Mouse (Mus musculus): ENCODE data around the gene Nab2. TPM values are rescaled to one million over a fixed set of nuclear protein-coding genes. Genes with fewer than 3 reads are reported as not detected.

The Nab2 gene
- polyA plus RNA-seq, 1 experiment from 2014 or later: 4.2 TPM

DNA sequence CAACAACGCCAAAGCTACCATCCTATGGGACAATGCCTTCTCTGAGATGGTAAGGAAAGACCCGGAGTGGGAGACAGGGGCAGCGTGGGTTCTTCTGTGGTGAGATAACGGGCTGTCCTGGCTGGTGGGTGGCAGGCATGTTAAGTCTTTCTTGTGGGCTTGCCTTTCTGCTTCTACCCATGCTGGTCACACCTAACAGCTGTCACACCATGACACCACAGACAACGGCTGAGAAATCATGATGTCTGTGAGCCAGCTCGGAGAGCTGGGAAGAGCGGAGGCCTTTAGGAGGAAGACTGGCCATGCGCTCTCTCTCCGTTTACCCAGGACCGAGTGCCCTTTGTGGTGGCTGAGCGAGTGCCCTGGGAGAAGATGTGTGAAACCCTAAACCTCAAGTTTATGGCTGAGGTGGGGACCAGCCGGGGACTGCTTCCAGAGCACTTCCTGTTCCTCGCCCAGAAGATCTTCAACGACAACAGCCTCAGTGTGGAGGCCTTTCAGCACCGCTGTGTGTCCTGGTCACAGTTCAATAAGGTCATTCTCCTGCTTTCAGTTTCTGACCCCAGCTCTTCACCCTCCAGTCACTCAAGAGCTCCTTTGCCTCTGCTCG, 13.3 kb downstream of the Nab2 start:
- H3K27me3 ChIP-seq (replicated peaks; ENCODE audit: control insufficient read depth, insufficient read depth, low read length): no peaks in the 10 kb centered on the region
- WGBS: 63% methylated on average over 16 of the region's 16 CpGs
- H3K27ac ChIP-seq (ENCODE audit: low read depth, low read length): no peak overlapping the region
- H3K4me1 ChIP-seq (replicated peaks; ENCODE audit: control insufficient read depth, insufficient read depth, low read length): no peaks in the 10 kb centered on the region
- H3K9me3 ChIP-seq (ENCODE audit: control insufficient read depth): no peaks in the 10 kb centered on the region
- ATAC-seq: no peak
- no peak for TF ChIP-seq CTCF (IDR thresholded peaks at IDR 0.05; ENCODE audit: low read depth)
- no peak overlapping the region for H3K9ac ChIP-seq (ENCODE audit: low read depth, low read length)
- peaks cover 75% of the 10 kb centered on the region for H3K36me3 ChIP-seq (ENCODE audit: control insufficient read depth, insufficient read depth)
- no peak overlapping the region for H3K4me2 ChIP-seq (replicated peaks; ENCODE audit: low read depth)
- no peak overlapping the region for H3K4me3 ChIP-seq (ENCODE audit: low read depth, low read length)

DNA sequence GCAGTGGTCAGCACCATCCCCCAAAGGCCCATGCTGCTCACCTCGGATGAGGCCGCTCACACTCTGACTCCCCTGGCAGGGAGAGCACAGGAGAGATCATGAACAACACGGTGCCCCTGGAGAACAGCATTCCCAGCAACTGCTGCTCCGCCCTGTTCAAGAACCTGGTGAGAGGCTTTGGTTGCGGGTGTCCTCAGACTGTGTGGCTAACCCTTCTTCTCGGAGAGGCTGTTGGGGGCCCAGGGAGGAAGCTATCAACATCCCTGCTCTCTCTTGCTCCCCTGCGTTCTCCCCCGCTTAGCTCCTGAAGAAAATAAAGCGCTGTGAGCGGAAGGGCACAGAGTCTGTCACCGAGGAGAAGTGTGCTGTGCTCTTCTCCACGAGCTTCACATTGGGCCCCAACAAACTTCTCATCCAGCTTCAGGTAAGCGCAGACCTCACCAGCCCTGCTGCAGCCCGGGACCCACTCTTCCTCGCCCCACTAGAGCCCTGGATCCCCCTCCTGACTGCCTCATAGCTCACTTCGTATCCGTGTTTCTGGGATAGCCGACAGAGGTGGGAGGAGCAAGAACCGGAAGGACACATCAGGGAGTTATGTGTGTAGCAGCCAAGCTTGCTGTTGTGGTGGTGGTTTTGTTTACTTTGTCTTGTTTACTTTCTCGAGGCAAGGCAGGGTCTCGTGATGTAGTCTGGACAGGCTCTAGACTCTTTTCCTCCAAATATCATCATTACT, 15.3 kb downstream of the Nab2 start:
- 47% methylated on average over 21 of the region's 21 CpGs for WGBS
- peaks cover 83% of the 10 kb centered on the region for H3K36me3 ChIP-seq (ENCODE audit: control insufficient read depth, insufficient read depth)
- H3K9ac ChIP-seq (ENCODE audit: low read depth, low read length): peak overlapping the region; percentile 17; the same call in 1 of the 2 replicates
- no peaks in the 10 kb centered on the region for H3K27me3 ChIP-seq (replicated peaks; ENCODE audit: control insufficient read depth, insufficient read depth, low read length)
- no peak; the same call in 1 of the 2 replicates for ATAC-seq
- H3K27ac ChIP-seq (ENCODE audit: low read depth, low read length): peak overlapping the region; percentile 21; the same call in 1 of the 2 replicates
- no peaks in the 10 kb centered on the region for H3K4me1 ChIP-seq (replicated peaks; ENCODE audit: control insufficient read depth, insufficient read depth, low read length)
- H3K9me3 ChIP-seq (ENCODE audit: control insufficient read depth): no peaks in the 10 kb centered on the region
- H3K4me2 ChIP-seq (replicated peaks; ENCODE audit: low read depth): peak overlapping the region; percentile 17; the same call in 1 of the 2 replicates
- H3K4me3 ChIP-seq (ENCODE audit: low read depth, low read length): no peak overlapping the region
- no peak for TF ChIP-seq CTCF (IDR thresholded peaks at IDR 0.05; ENCODE audit: low read depth)

DNA sequence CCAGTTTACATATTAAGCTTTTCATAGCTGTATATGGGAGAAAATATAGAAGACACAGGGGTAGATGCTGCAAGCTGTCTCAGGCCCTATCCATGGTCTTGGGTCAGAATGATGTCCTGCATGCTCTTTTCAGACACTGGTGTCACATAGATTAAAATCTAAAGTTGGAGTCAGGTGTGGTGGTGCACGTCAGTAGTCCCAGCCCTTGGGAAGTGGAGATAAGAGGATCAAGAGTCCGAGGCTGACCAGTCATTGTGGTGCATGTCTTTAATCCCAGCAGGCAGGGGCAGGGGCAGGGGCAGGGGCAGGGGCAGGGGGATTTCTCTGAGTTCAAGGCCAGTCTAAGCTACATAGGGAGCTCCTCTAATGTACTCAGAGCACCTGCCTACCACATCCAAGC, 22.6 kb downstream of the Nab2 start:
- ATAC-seq: no peak
- H3K27ac ChIP-seq (ENCODE audit: low read depth, low read length): no peak overlapping the region
- no peak overlapping the region for H3K9ac ChIP-seq (ENCODE audit: low read depth, low read length)
- H3K9me3 ChIP-seq (ENCODE audit: control insufficient read depth): no peaks in the 10 kb centered on the region
- no peak for TF ChIP-seq CTCF (IDR thresholded peaks at IDR 0.05; ENCODE audit: low read depth)
- H3K27me3 ChIP-seq (replicated peaks; ENCODE audit: control insufficient read depth, insufficient read depth, low read length): no peaks in the 10 kb centered on the region
- peaks cover 3% of the 10 kb centered on the region; the same call in 1 of the 2 replicates for H3K4me1 ChIP-seq (replicated peaks; ENCODE audit: control insufficient read depth, insufficient read depth, low read length)
- WGBS: 47% methylated on average over 2 of the region's 2 CpGs
- no peak overlapping the region for H3K4me2 ChIP-seq (replicated peaks; ENCODE audit: low read depth)
- peaks cover 38% of the 10 kb centered on the region for H3K36me3 ChIP-seq (ENCODE audit: control insufficient read depth, insufficient read depth)
- H3K4me3 ChIP-seq (ENCODE audit: low read depth, low read length): no peak overlapping the region

DNA sequence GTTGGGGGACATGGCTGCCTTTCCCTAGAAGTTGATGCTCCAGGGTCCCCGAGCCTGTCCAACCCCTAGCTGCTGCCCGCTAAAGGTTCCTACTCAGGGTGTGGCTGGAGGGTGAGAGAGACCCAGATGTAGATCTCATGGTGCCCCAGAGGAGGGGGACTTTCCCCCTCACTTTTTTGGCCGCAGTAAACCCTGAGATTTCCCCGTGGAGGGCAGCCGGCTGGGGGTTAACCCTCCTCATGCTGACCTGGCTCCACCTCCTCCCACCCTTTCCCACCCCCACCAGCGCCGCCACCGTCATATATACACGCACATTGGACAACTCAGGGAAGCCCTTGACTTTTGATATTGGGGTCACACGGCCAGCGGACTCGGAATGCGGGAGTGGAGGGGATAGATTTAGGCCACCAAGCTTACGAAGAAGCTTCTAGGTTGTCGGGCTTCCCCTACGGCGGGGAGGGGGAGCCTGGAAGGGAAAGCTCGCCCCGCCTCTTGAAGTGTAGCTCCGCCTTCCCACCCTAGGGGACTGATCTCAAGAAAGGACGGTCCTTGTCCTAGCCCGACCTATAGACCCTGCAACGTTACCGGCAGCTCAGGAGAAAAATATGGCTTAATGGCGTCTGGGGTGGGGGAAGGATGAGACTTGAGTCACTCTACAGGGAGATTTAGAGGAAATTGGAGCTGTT, 24.7 kb downstream of the Nab2 start:
- Histone ChIP-seq H3K4me3 (ENCODE audit: low read depth, low read length) (peak overlapping the region; percentile 66), H3K27me3 (replicated peaks; ENCODE audit: control insufficient read depth, insufficient read depth, low read length) (no peaks in the 10 kb centered on the region), H3K9ac (ENCODE audit: low read depth, low read length) (peak overlapping the region; percentile 74), H3K36me3 (ENCODE audit: control insufficient read depth, insufficient read depth) (peaks cover 22% of the 10 kb centered on the region), H3K4me1 (replicated peaks; ENCODE audit: control insufficient read depth, insufficient read depth, low read length) (peaks cover 3% of the 10 kb centered on the region; the same call in 1 of the 2 replicates), H3K4me2 (replicated peaks; ENCODE audit: low read depth) (peak overlapping the region; percentile 93), H3K27ac (ENCODE audit: low read depth, low read length) (peak overlapping the region; percentile 94), H3K9me3 (ENCODE audit: control insufficient read depth) (no peaks in the 10 kb centered on the region)
- whole genome bisulfite sequencing: 0% methylated on average over 25 of the region's 25 CpGs
- peak; percentile 52 for ATAC-seq
- no peak for TF ChIP-seq CTCF (IDR thresholded peaks at IDR 0.05; ENCODE audit: low read depth)

DNA sequence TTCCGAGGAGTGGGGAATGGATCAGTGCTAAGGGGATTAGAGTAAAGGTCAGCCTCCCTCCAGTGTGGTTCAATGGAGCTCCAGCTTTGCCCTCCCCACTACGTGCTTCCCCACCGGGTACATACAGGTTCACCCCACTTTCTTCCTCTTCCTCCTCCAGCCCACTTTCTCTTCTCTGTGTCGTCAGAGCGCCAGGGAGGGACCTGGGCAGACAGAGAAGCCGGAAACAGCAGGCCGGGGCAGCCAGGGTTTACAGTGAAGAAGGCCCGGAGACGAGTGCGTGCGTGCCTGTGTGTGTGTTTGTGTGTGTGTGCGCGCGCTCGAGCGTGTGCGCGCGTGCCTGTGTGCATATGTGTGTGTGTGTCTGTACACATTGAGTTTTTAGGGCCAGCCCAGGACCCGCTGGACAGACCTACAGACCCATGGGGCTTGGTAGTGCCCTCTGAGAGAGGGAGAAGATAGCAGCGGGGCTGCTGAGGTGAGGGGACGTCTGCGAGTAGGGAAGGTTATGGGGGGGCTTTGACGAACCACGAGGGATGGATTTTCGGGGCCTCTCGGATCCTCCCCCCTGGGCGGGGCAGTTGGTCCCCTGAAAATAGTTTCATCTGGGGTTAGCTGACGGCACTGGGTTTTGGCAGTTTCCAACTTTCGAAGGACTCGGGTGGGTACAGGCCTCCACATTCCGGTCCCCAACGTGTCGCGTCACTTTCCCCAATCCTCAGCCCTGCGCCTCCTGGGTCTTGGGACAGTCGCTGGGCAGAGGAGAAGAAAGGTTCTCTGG, 25.4 kb downstream of the Nab2 start, which contains the start of gene Stat6:
TSS of gene Stat6 (plus strand) at position 215 of the 781 bp plus-strand sequence.
- Histone ChIP-seq H3K9me3 (ENCODE audit: control insufficient read depth) (no peaks in the 10 kb centered on the region), H3K27me3 (replicated peaks; ENCODE audit: control insufficient read depth, insufficient read depth, low read length) (no peaks in the 10 kb centered on the region), H3K4me2 (replicated peaks; ENCODE audit: low read depth) (peak within 1 kb of the TSS; percentile 93), H3K36me3 (ENCODE audit: control insufficient read depth, insufficient read depth) (peaks cover 16% of the 10 kb centered on the region), H3K4me1 (replicated peaks; ENCODE audit: control insufficient read depth, insufficient read depth, low read length) (peaks cover 3% of the 10 kb centered on the region; the same call in 1 of the 2 replicates), H3K9ac (ENCODE audit: low read depth, low read length) (peak within 1 kb of the TSS; percentile 74), H3K4me3 (ENCODE audit: low read depth, low read length) (peak within 1 kb of the TSS; percentile 66), H3K27ac (ENCODE audit: low read depth, low read length) (peak within 1 kb of the TSS; percentile 94)
- ATAC-seq: peak; percentile 79
- 1% methylated on average over 37 of the region's 37 CpGs for WGBS
- TF ChIP-seq CTCF (IDR thresholded peaks at IDR 0.05; ENCODE audit: low read depth): no peak; the same call in 1 of the 2 replicates
